Mouse (Mus musculus): ENCODE results near the gene Fhl1. TPM values are rescaled to one million over a fixed set of nuclear protein-coding genes. Genes with fewer than 3 reads are reported as not detected.
A peak's percentile ranks its signal among the peaks of the same experiment; 100 is the strongest.

Gene Fhl1
- polyA plus RNA-seq, 1 experiment from 2014 or later, result 190 TPM

DNA sequence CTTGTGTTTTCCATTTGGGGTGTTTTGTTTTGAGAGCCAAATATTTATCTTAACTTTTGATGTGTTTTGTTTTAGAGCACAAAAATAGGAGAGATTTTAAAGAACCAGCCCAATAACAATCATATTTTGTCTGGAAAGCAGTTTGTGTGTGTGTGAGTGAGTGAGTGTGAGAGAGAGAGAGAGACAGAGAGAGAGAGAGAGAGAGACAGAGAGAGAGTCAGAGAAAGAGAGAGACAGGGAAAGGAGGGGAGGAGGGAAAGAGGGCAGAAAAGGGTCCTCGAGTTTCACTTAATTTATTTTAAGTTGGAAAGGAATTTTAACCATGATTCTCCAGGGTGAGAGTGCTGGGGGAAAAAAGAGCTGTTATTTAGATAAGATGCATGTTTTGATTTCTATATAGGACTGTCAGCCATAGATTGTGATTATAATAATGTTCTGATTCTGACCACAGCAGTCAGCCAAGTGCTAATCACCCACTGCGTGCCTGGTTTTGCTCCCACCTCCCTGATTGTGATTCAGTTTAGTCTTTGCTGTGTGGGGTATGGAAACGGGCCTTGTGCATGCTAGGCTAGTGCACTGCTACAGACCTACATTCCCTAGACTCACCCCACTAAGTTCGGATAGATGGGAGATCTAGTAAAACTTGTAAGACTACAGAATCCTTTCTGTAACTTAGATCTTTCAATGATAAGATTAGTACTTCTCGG, 6.4 kb downstream of the Fhl1 start:
- Histone ChIP-seq H3K9me3 (replicated peaks; ENCODE audit: control insufficient read depth, low read length) (no peaks in the 10 kb centered on the region), H3K4me2 (ENCODE audit: low read depth, low read length) (no peak overlapping the region), H3K4me3 (replicated peaks; ENCODE audit: low read length) (no peak overlapping the region), H3K9ac (ENCODE audit: low read length) (no peak overlapping the region), H3K36me3 (ENCODE audit: control insufficient read depth, insufficient read depth, low read length) (no peaks in the 10 kb centered on the region), H3K27ac (ENCODE audit: low read length) (no peak overlapping the region), H3K4me1 (ENCODE audit: control insufficient read depth, insufficient read depth, low read length) (no peaks in the 10 kb centered on the region), H3K27me3 (ENCODE audit: control insufficient read depth, insufficient read depth, low read length) (no peaks in the 10 kb centered on the region)
- 51% methylated on average over 5 of the region's 5 CpGs for WGBS
- ATAC-seq (ENCODE audit: insufficient read depth, low FRiP score), result no peak

DNA sequence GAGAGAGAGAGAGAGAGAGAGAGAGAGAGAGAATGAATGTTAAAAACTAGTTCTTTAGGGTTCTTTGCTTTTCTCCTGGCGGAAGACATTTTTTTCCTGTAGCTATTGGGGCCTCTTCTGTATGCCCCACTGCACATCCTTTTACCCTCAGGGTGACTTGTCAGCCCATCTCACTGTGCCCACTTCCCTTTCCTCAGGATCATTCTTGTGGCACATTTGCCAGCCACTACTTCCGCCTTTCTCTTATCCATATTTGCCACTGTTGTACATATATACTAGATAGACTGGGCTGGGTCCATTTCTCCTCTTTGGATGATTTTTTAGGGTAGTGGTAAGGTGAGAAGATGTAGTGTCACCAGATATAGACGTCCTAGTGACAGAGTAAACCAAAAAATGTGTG, 9.8 kb downstream of the Fhl1 start:
- no peak overlapping the region for H3K27ac ChIP-seq (ENCODE audit: low read length)
- H3K9me3 ChIP-seq (replicated peaks; ENCODE audit: control insufficient read depth, low read length), result no peaks in the 10 kb centered on the region
- H3K4me3 ChIP-seq (replicated peaks; ENCODE audit: low read length), result no peak overlapping the region
- 64% methylated on average over 3 of the region's 3 CpGs for WGBS
- H3K36me3 ChIP-seq (ENCODE audit: control insufficient read depth, insufficient read depth, low read length), result no peaks in the 10 kb centered on the region
- H3K27me3 ChIP-seq (ENCODE audit: control insufficient read depth, insufficient read depth, low read length), result no peaks in the 10 kb centered on the region
- H3K4me1 ChIP-seq (ENCODE audit: control insufficient read depth, insufficient read depth, low read length), result no peaks in the 10 kb centered on the region
- H3K4me2 ChIP-seq (ENCODE audit: low read depth, low read length), result no peak overlapping the region
- ATAC-seq (ENCODE audit: insufficient read depth, low FRiP score), result no peak
- no peak overlapping the region for H3K9ac ChIP-seq (ENCODE audit: low read length)

DNA sequence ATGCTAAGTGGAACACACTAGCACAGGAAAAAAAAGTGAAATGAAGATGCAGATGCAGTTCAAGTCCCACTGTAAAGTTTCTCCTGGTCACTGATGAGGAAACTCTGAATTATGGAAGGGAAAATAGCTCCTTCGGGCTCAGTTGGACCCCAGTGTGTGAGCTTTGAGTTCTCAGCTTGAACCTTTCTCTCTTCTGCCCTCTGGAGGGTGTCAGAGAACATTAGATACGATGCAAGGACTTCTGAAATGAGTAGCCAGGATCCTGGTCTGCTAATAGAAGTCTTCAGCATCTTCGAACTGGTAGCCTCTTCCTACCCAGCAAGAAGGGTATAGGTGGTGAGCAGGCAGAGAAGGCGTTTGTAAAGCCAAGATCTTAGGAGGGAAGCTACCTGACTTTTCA, 19.9 kb downstream of the Fhl1 start:
- no peaks in the 10 kb centered on the region for H3K36me3 ChIP-seq (ENCODE audit: control insufficient read depth, insufficient read depth, low read length)
- WGBS, result 58% methylated on average over 4 of the region's 4 CpGs
- no peaks in the 10 kb centered on the region for H3K4me1 ChIP-seq (ENCODE audit: control insufficient read depth, insufficient read depth, low read length)
- no peak for ATAC-seq (ENCODE audit: insufficient read depth, low FRiP score)
- H3K4me2 ChIP-seq (ENCODE audit: low read depth, low read length), result no peak overlapping the region
- no peaks in the 10 kb centered on the region for H3K27me3 ChIP-seq (ENCODE audit: control insufficient read depth, insufficient read depth, low read length)
- H3K9ac ChIP-seq (ENCODE audit: low read length), result no peak overlapping the region
- H3K27ac ChIP-seq (ENCODE audit: low read length), result no peak overlapping the region
- H3K9me3 ChIP-seq (replicated peaks; ENCODE audit: control insufficient read depth, low read length), result no peaks in the 10 kb centered on the region
- H3K4me3 ChIP-seq (replicated peaks; ENCODE audit: low read length), result no peak overlapping the region

DNA sequence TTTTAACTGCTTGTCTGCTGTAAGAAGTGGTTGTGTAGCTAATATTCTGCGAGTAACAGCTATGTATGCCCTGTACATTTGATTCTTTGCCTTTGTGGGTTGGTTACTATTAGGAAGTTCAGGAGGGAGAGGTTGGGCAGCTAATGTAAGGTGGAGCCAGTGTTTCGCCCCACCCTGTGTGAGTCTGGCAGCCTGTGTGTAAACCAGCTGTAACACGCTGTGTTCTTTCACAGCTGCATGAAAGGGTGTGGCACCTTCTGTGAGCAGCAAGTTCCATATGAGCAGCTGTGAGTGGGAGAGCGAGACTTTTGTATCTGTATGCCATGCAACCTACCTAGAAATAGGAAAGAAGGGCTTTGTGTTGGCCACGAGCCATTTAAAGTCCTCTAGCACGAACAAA, 20.6 kb downstream of the Fhl1 start:
- Histone ChIP-seq H3K36me3 (ENCODE audit: control insufficient read depth, insufficient read depth, low read length) (no peaks in the 10 kb centered on the region), H3K9me3 (replicated peaks; ENCODE audit: control insufficient read depth, low read length) (no peaks in the 10 kb centered on the region), H3K4me1 (ENCODE audit: control insufficient read depth, insufficient read depth, low read length) (no peaks in the 10 kb centered on the region), H3K4me2 (ENCODE audit: low read depth, low read length) (no peak overlapping the region), H3K27me3 (ENCODE audit: control insufficient read depth, insufficient read depth, low read length) (no peaks in the 10 kb centered on the region), H3K9ac (ENCODE audit: low read length) (no peak overlapping the region), H3K27ac (ENCODE audit: low read length) (no peak overlapping the region), H3K4me3 (replicated peaks; ENCODE audit: low read length) (no peak overlapping the region)
- peak; percentile 61; the same call in 1 of the 2 replicates for ATAC-seq (ENCODE audit: insufficient read depth, low FRiP score)
- 46% methylated on average over 6 of the region's 6 CpGs for WGBS

DNA sequence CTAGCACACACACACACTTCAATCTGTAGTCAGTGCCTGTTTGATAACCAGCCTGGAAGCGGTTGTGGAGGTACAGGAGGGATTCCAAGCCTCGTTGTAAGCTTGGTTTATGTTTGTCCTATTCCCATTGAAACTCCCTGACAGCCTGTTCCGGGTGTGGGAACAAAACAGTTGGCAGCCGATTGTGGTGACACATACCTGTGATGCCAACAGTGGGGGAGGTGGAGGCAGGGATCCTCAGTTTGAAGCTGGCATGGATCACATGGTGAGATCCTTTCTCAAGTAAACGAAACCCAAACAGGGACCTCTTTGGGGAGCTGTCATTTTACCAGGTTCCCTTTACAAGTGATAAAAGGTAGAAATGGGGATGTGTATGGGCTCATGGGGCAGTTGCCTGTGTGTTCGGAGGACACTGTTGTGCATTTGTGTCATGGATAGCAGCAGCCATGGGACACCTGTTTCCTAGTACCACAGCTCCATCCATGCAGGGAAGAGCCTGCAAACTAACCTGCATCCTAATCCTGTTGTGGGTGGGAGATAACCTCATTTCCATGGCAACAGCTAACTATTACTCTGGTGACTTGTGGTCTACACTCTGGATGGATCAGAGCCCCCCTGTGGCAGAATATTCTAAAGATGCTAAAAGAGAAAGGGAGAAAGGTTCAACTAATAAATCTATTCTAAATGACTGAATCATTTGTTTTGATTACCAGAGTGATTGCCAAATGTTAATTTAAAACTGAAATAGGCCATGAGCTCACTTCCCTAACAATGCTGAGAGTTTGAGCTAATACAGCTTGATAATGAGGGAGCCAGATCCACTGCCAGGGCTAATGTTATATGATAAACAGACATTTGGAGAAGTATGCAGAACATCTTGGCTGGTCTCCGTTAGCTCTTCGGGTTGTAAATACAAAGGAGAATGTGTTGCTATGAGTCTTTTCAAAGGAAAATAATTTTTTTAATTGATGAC, 22.0 kb downstream of the Fhl1 start:
- Histone ChIP-seq H3K27ac (ENCODE audit: low read length) (no peak overlapping the region), H3K4me2 (ENCODE audit: low read depth, low read length) (no peak overlapping the region), H3K9ac (ENCODE audit: low read length) (no peak overlapping the region), H3K4me1 (ENCODE audit: control insufficient read depth, insufficient read depth, low read length) (no peaks in the 10 kb centered on the region), H3K9me3 (replicated peaks; ENCODE audit: control insufficient read depth, low read length) (no peaks in the 10 kb centered on the region), H3K4me3 (replicated peaks; ENCODE audit: low read length) (no peak overlapping the region), H3K36me3 (ENCODE audit: control insufficient read depth, insufficient read depth, low read length) (no peaks in the 10 kb centered on the region), H3K27me3 (ENCODE audit: control insufficient read depth, insufficient read depth, low read length) (no peaks in the 10 kb centered on the region)
- 68% methylated on average over 8 of the region's 8 CpGs for WGBS
- no peak for ATAC-seq (ENCODE audit: insufficient read depth, low FRiP score)

DNA sequence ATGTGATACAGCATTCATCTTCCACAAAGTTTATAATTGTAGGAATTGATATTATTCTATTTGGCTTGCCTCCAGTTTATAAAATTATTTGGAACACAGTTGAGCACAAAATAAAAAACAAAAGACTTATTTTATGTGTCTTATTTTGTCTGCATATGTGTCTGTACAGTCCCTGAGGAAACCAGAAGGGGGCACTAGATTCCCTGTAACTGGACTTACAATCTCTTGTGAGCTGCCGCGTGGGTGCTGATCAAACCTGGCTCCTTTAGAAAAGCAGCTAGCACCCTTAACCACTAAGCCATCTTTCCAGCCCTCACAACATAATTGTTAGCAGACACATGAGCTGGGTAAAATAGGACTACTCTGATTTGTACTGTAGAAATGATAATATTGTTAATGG, 24.1 kb downstream of the Fhl1 start:
- Histone ChIP-seq H3K36me3 (ENCODE audit: control insufficient read depth, insufficient read depth, low read length) (no peaks in the 10 kb centered on the region), H3K9me3 (replicated peaks; ENCODE audit: control insufficient read depth, low read length) (no peaks in the 10 kb centered on the region), H3K4me3 (replicated peaks; ENCODE audit: low read length) (no peak overlapping the region), H3K27me3 (ENCODE audit: control insufficient read depth, insufficient read depth, low read length) (no peaks in the 10 kb centered on the region), H3K27ac (ENCODE audit: low read length) (no peak overlapping the region), H3K9ac (ENCODE audit: low read length) (no peak overlapping the region), H3K4me1 (ENCODE audit: control insufficient read depth, insufficient read depth, low read length) (no peaks in the 10 kb centered on the region), H3K4me2 (ENCODE audit: low read depth, low read length) (no peak overlapping the region)
- WGBS, result 35% methylated on average over 2 of the region's 2 CpGs
- ATAC-seq (ENCODE audit: insufficient read depth, low FRiP score), result no peak

DNA sequence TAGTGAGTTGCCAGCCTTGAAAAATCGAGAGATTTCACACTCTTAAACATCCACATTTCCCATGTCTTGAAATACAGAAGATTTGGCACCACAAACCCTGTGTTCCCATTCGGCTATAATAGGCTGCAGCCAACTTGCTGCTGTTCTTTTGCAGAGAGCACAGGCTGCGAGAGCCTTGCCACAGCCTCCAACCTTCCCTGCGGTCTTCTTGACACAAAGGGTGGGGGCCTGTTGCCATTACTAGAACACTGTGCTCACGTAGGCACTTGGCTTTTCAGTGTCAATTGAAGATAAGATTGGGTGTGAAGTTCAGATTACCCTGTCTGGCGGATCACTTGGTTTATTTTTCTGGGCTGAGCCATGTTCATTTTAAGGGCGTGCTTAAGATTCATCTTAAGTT, 24.8 kb downstream of the Fhl1 start:
- H3K36me3 ChIP-seq (ENCODE audit: control insufficient read depth, insufficient read depth, low read length), result no peaks in the 10 kb centered on the region
- no peaks in the 10 kb centered on the region for H3K4me1 ChIP-seq (ENCODE audit: control insufficient read depth, insufficient read depth, low read length)
- no peak overlapping the region for H3K4me3 ChIP-seq (replicated peaks; ENCODE audit: low read length)
- ATAC-seq (ENCODE audit: insufficient read depth, low FRiP score), result peak; percentile 76; the same call in 1 of the 2 replicates
- no peak overlapping the region for H3K9ac ChIP-seq (ENCODE audit: low read length)
- no peaks in the 10 kb centered on the region for H3K27me3 ChIP-seq (ENCODE audit: control insufficient read depth, insufficient read depth, low read length)
- no peak overlapping the region for H3K27ac ChIP-seq (ENCODE audit: low read length)
- no peaks in the 10 kb centered on the region for H3K9me3 ChIP-seq (replicated peaks; ENCODE audit: control insufficient read depth, low read length)
- no peak overlapping the region for H3K4me2 ChIP-seq (ENCODE audit: low read depth, low read length)
- WGBS, result 54% methylated on average over 7 of the region's 7 CpGs

DNA sequence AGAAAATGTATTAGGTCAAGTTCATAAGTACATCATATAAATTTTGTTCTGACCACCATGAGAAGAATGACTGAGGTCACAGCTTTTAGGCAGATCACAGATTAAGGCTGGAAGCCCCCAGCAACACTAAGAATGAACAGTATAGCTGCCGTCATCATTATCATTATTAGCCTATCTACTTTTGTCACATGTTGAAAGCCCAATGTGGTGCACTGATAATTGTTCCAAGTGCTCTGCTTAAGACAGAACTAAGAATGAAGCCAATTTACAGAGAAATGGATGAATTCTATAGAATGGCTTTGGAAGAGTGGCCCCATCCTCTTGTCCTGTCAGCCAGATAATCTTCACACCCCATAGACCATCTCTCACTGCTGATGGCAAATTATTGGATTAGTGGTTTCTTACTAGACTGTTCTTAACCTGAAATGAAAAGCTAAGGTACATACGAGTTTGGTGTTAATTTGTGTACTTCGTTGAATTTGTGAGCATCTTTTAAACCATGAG, 28.7 kb downstream of the Fhl1 start:
- H3K27me3 ChIP-seq (ENCODE audit: control insufficient read depth, insufficient read depth, low read length), result no peaks in the 10 kb centered on the region
- no peak overlapping the region for H3K4me2 ChIP-seq (ENCODE audit: low read depth, low read length)
- no peak for ATAC-seq (ENCODE audit: insufficient read depth, low FRiP score)
- 88% methylated on average over 3 of the region's 3 CpGs for WGBS
- no peaks in the 10 kb centered on the region for H3K36me3 ChIP-seq (ENCODE audit: control insufficient read depth, insufficient read depth, low read length)
- H3K9me3 ChIP-seq (replicated peaks; ENCODE audit: control insufficient read depth, low read length), result no peaks in the 10 kb centered on the region
- H3K9ac ChIP-seq (ENCODE audit: low read length), result no peak overlapping the region
- H3K27ac ChIP-seq (ENCODE audit: low read length), result no peak overlapping the region
- no peaks in the 10 kb centered on the region for H3K4me1 ChIP-seq (ENCODE audit: control insufficient read depth, insufficient read depth, low read length)
- H3K4me3 ChIP-seq (replicated peaks; ENCODE audit: low read length), result no peak overlapping the region

DNA sequence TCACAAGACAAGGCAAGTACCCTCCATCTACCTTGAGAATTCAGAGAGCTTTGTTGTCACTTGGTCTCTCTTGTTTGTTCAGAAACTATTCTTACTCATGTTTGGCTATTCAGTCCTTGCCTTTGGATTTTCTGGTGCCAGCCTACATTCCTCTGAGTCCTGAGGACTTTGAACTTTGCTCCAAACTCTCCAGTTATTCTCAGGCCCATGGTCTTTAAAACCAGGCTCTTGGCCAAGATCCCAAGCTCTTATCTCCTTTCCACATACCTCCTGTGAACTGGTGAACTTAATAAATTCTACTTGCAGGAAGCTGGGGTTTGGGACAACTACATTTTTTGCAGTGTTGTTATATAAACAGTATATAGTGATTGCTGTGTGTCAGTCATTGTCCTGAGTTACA, 38.3 kb downstream of the Fhl1 start:
- peak; percentile 62; the same call in 1 of the 2 replicates for ATAC-seq (ENCODE audit: insufficient read depth, low FRiP score)
- no peaks in the 10 kb centered on the region for H3K27me3 ChIP-seq (ENCODE audit: control insufficient read depth, insufficient read depth, low read length)
- no peak overlapping the region for H3K4me2 ChIP-seq (ENCODE audit: low read depth, low read length)
- H3K4me3 ChIP-seq (replicated peaks; ENCODE audit: low read length), result no peak overlapping the region
- H3K4me1 ChIP-seq (ENCODE audit: control insufficient read depth, insufficient read depth, low read length), result no peaks in the 10 kb centered on the region
- H3K27ac ChIP-seq (ENCODE audit: low read length), result no peak overlapping the region
- no peak overlapping the region for H3K9ac ChIP-seq (ENCODE audit: low read length)
- no peaks in the 10 kb centered on the region for H3K36me3 ChIP-seq (ENCODE audit: control insufficient read depth, insufficient read depth, low read length)
- H3K9me3 ChIP-seq (replicated peaks; ENCODE audit: control insufficient read depth, low read length), result no peaks in the 10 kb centered on the region
